In the genomic region with DNA sequence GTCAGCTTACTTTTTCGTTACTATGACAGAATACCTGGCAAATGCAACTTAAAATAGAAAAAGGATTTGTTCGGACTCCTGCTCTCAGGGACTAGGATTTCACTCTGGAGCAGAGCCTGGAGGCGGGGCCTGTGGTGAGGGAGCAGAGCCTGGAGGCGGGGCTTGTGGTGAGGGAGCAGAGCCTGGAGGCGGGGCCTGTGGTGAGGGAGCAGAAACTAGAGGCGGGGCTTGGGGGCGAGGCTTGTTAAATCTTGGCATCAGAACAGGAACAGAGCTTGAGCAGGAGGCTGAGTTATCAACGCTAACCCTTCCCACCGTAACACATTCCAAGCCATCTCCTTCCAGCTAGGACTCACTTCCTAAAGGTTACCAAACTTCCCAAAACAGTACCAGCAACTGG, we compare ENCODE assay signal across 8 mouse cellular contexts. TPM values are rescaled to one million over a fixed set of nuclear protein-coding genes. Genes with fewer than 3 reads are reported as not detected.
A peak's percentile ranks its signal among the peaks of the same experiment; 100 is the strongest.
DNase-seq lines count a peak whose midpoint lies in the region; ATAC-seq and TF ChIP-seq lines count a peak whose summit lies in the region.

No protein-coding gene starts in this region.

- no peak overlapping the region for H3K4me3 ChIP-seq in midbrain, embryonic 12.5 days
- no peak overlapping the region for H3K4me3 ChIP-seq in midbrain, embryonic 15.5 days
- no peak overlapping the region for H3K4me3 ChIP-seq in intestine, postnatal 0 days (ENCODE audit: low read depth, low read length)
- H3K4me3 ChIP-seq in liver, postnatal 0 days (ENCODE audit: low read depth, low read length): no peak overlapping the region
- H3K4me3 ChIP-seq in stomach, embryonic 16.5 days (replicated peaks; ENCODE audit: low read length): no peak overlapping the region

- no peak overlapping the region for H3K9ac ChIP-seq in midbrain, embryonic 12.5 days (replicated peaks)
- no peak overlapping the region for H3K9ac ChIP-seq in midbrain, embryonic 15.5 days
- no peak overlapping the region for H3K9ac ChIP-seq in intestine, postnatal 0 days (ENCODE audit: low read depth, low read length)
- H3K9ac ChIP-seq in liver, postnatal 0 days (replicated peaks): no peak overlapping the region
- H3K9ac ChIP-seq in stomach, embryonic 16.5 days (ENCODE audit: low read length): no peak overlapping the region

- no peaks in the 10 kb centered on the region for H3K9me3 ChIP-seq in midbrain, embryonic 12.5 days
- no peaks in the 10 kb centered on the region for H3K9me3 ChIP-seq in midbrain, embryonic 15.5 days
- H3K9me3 ChIP-seq in intestine, postnatal 0 days (ENCODE audit: control insufficient read depth): no peaks in the 10 kb centered on the region
- H3K9me3 ChIP-seq in liver, postnatal 0 days (ENCODE audit: low read length): no peaks in the 10 kb centered on the region
- no peaks in the 10 kb centered on the region for H3K9me3 ChIP-seq in stomach, embryonic 16.5 days (replicated peaks; ENCODE audit: control insufficient read depth, low read length)

- peak; percentile 51 for DNase-seq in c-Kit-positive CD71-positive TER-119-positive erythroid progenitor cells, embryonic 14.5 days (ENCODE audit: low spot score)
- DNase-seq in gastrocnemius, postnatal 36 days: peak; percentile 56 to 72
- DNase-seq in liver, postnatal 0 days: peak; percentile 86
- no peak for DNase-seq in left cerebral cortex, postnatal 14 days (ENCODE audit: low spot score in 2 of 2)

- no peak for TF ChIP-seq EP300 in liver, postnatal 0 days (IDR thresholded peaks at IDR 0.05; ENCODE audit: low read depth)

- no peak overlapping the region for H3K4me2 ChIP-seq in midbrain, embryonic 12.5 days (replicated peaks)
- no peak overlapping the region for H3K4me2 ChIP-seq in midbrain, embryonic 15.5 days
- H3K4me2 ChIP-seq in intestine, postnatal 0 days (replicated peaks; ENCODE audit: low read depth): no peak overlapping the region
- H3K4me2 ChIP-seq in liver, postnatal 0 days (ENCODE audit: low read depth, low read length): no peak overlapping the region
- no peak overlapping the region for H3K4me2 ChIP-seq in stomach, embryonic 16.5 days (ENCODE audit: low read depth, low read length)

- H3K4me1 ChIP-seq in midbrain, embryonic 12.5 days: no peaks in the 10 kb centered on the region
- no peaks in the 10 kb centered on the region for H3K4me1 ChIP-seq in midbrain, embryonic 15.5 days
- H3K4me1 ChIP-seq in intestine, postnatal 0 days (replicated peaks; ENCODE audit: control insufficient read depth, insufficient read depth, low read length): no peaks in the 10 kb centered on the region
- peaks cover 10% of the 10 kb centered on the region for H3K4me1 ChIP-seq in liver, postnatal 0 days (ENCODE audit: insufficient read depth)
- H3K4me1 ChIP-seq in stomach, embryonic 16.5 days (ENCODE audit: control insufficient read depth, insufficient read depth, low read length): peaks cover 11% of the 10 kb centered on the region

- H3K36me3 ChIP-seq in midbrain, embryonic 12.5 days: peaks cover 90% of the 10 kb centered on the region
- peaks cover 30% of the 10 kb centered on the region for H3K36me3 ChIP-seq in midbrain, embryonic 15.5 days (replicated peaks)
- H3K36me3 ChIP-seq in intestine, postnatal 0 days (ENCODE audit: control insufficient read depth, insufficient read depth): peaks cover 57% of the 10 kb centered on the region
- H3K36me3 ChIP-seq in liver, postnatal 0 days (replicated peaks; ENCODE audit: insufficient read depth, low read length): peaks cover 91% of the 10 kb centered on the region
- peaks cover 22% of the 10 kb centered on the region; the same call in 1 of the 2 replicates for H3K36me3 ChIP-seq in stomach, embryonic 16.5 days (ENCODE audit: control insufficient read depth, insufficient read depth, low read length)

- intact Hi-C loops in gastrocnemius, postnatal 36 days (cut with DNase I): no loop called here
- intact Hi-C loops in left cerebral cortex, postnatal 14 days (cut with DNase I): no loop called here

- H3K27ac ChIP-seq in midbrain, embryonic 12.5 days (replicated peaks): no peak overlapping the region
- H3K27ac ChIP-seq in midbrain, embryonic 15.5 days: no peak overlapping the region
- H3K27ac ChIP-seq in intestine, postnatal 0 days (ENCODE audit: low read depth, low read length): no peak overlapping the region
- no peak overlapping the region for H3K27ac ChIP-seq in liver, postnatal 0 days (ENCODE audit: low read depth)
- peak overlapping the region; percentile 38; the same call in 1 of the 2 replicates for H3K27ac ChIP-seq in stomach, embryonic 16.5 days (ENCODE audit: low read length)

- no peaks in the 10 kb centered on the region for H3K27me3 ChIP-seq in midbrain, embryonic 12.5 days
- no peaks in the 10 kb centered on the region for H3K27me3 ChIP-seq in midbrain, embryonic 15.5 days (replicated peaks)
- no peaks in the 10 kb centered on the region for H3K27me3 ChIP-seq in intestine, postnatal 0 days (replicated peaks; ENCODE audit: control insufficient read depth, insufficient read depth, low read length)
- H3K27me3 ChIP-seq in liver, postnatal 0 days (ENCODE audit: insufficient read depth, low read length): no peaks in the 10 kb centered on the region
- H3K27me3 ChIP-seq in stomach, embryonic 16.5 days (ENCODE audit: control insufficient read depth, insufficient read depth, low read length): no peaks in the 10 kb centered on the region

- WGBS in midbrain, embryonic 12.5 days: 28% methylated on average over 9 of the region's 9 CpGs
- 39% methylated on average over 9 of the region's 9 CpGs for WGBS in midbrain, embryonic 15.5 days
- WGBS in intestine, postnatal 0 days: 23% methylated on average over 9 of the region's 9 CpGs
- WGBS in liver, postnatal 0 days (ENCODE audit: insufficient replicate concordance): 22% methylated on average over 9 of the region's 9 CpGs
- WGBS in stomach, embryonic 16.5 days: 23% methylated on average over 9 of the region's 9 CpGs

- TF ChIP-seq CTCF in intestine, postnatal 0 days (IDR thresholded peaks at IDR 0.05; ENCODE audit: low read depth): no peak
- no peak for TF ChIP-seq CTCF in liver, postnatal 0 days (IDR thresholded peaks at IDR 0.05; ENCODE audit: low read depth)

- peak; percentile 75; the same call in 1 of the 2 replicates for ATAC-seq in midbrain, embryonic 12.5 days (ENCODE audit: low FRiP score, low read depth)
- no peak for ATAC-seq in midbrain, embryonic 15.5 days (replicated peaks)
- peak; percentile 84 for ATAC-seq in intestine, postnatal 0 days
- ATAC-seq in liver, postnatal 0 days: peak; percentile 88
- peak; percentile 87 for ATAC-seq in stomach, embryonic 16.5 days (ENCODE audit: insufficient read depth, low FRiP score)

RNA-seq across cellular contexts. Expression of gene Prpf18, which starts 58.5 kb away (rescaled TPM):
- 56.4 and 59.2 TPM in 2 replicates for polyA plus RNA-seq in midbrain, embryonic 12.5 days (2016; fragmentation: Nextera tagmentation; extraction: Ambion mirVana)
- 45.8 and 49.3 TPM in 2 replicates for polyA plus RNA-seq in midbrain, embryonic 15.5 days (2015; fragmentation: Nextera tagmentation; extraction: Ambion mirVana)
- 10 to 100 TPM; 35.9 to 41.2 TPM for total RNA-seq in gastrocnemius, postnatal 36 days (2021)
- polyA plus RNA-seq in intestine, postnatal 0 days (2015; fragmentation: Nextera tagmentation; extraction: Ambion mirVana): 13.0 and 14.9 TPM in 2 replicates
- 16.2 and 17.1 TPM in 2 replicates for polyA plus RNA-seq in liver, postnatal 0 days (2015; fragmentation: Nextera tagmentation; extraction: Ambion mirVana)
- 33.8 and 35.1 TPM in 2 replicates for polyA plus RNA-seq in stomach, embryonic 16.5 days (2015; fragmentation: Nextera tagmentation; extraction: Ambion mirVana)
- 10 to 100 TPM; 44.5 to 48.3 TPM for total RNA-seq in left cerebral cortex, postnatal 14 days (2021)

Comparison
In these comparisons a context has a peak if more than half of its experiments do, and no peak if none do; other contexts are left out.
1. DNase-seq: peak in c-Kit-positive CD71-positive TER-119-positive erythroid progenitor cells, embryonic 14.5 days (single experiment), gastrocnemius, postnatal 36 days (2 of 2) and liver, postnatal 0 days (single experiment); none in left cerebral cortex, postnatal 14 days (0 of 2).